Mouse (Mus musculus): ENCODE results near the gene Kirrel. TPM values are rescaled to one million over a fixed set of nuclear protein-coding genes. Genes with fewer than 3 reads are reported as not detected.

Gene Kirrel
- polyA plus RNA-seq, 1 experiment from 2014 or later = 4.9 TPM

- Histone ChIP-seq H3K4me2 (ENCODE audit: low read depth, low read length) (peak overlapping the region; percentile 71), H3K27me3 (ENCODE audit: control insufficient read depth, insufficient read depth, low read length) (no peaks in the 10 kb centered on the region), H3K4me3 (ENCODE audit: low read depth, low read length) (peak overlapping the region; percentile 57), H3K9me3 (ENCODE audit: control insufficient read depth, low read length) (no peaks in the 10 kb centered on the region), H3K27ac (ENCODE audit: low read depth, low read length) (peak overlapping the region; percentile 75), H3K36me3 (ENCODE audit: control insufficient read depth, insufficient read depth, low read length) (no peaks in the 10 kb centered on the region), H3K9ac (replicated peaks; ENCODE audit: low read depth, low read length) (peak overlapping the region; percentile 53), H3K4me1 (ENCODE audit: control insufficient read depth, insufficient read depth, low read length) (peaks cover 47% of the 10 kb centered on the region)
- 23% methylated on average over 13 of the region's 13 CpGs for WGBS
- ATAC-seq (ENCODE audit: low read depth) = no peak
Measured at GRCm38 (mm10) chr3:87171201-87172100, 3.1 kb downstream of the Kirrel start.

GRCm38 (mm10) chr3:87169402-87170015 lies 5.0 kb downstream of the Kirrel start:
- Histone ChIP-seq H3K4me2 (ENCODE audit: low read depth, low read length) (peak overlapping the region; percentile 36), H3K27ac (ENCODE audit: low read depth, low read length) (no peak overlapping the region), H3K9me3 (ENCODE audit: control insufficient read depth, low read length) (no peaks in the 10 kb centered on the region), H3K4me1 (ENCODE audit: control insufficient read depth, insufficient read depth, low read length) (peaks cover 61% of the 10 kb centered on the region), H3K9ac (replicated peaks; ENCODE audit: low read depth, low read length) (no peak overlapping the region), H3K27me3 (ENCODE audit: control insufficient read depth, insufficient read depth, low read length) (no peaks in the 10 kb centered on the region), H3K36me3 (ENCODE audit: control insufficient read depth, insufficient read depth, low read length) (no peaks in the 10 kb centered on the region), H3K4me3 (ENCODE audit: low read depth, low read length) (no peak overlapping the region)
- ATAC-seq (ENCODE audit: low read depth) = no peak
- WGBS = 56% methylated on average over 5 of the region's 5 CpGs

GRCm38 (mm10) chr3:87168756-87169155 lies 5.8 kb downstream of the Kirrel start:
- ATAC-seq (ENCODE audit: low read depth) = no peak
- H3K4me1 ChIP-seq (ENCODE audit: control insufficient read depth, insufficient read depth, low read length) = peaks cover 66% of the 10 kb centered on the region
- no peaks in the 10 kb centered on the region for H3K27me3 ChIP-seq (ENCODE audit: control insufficient read depth, insufficient read depth, low read length)
- H3K9ac ChIP-seq (replicated peaks; ENCODE audit: low read depth, low read length) = no peak overlapping the region; the same call in 1 of the 2 replicates
- WGBS = 69% methylated on average over 7 of the region's 7 CpGs
- no peaks in the 10 kb centered on the region for H3K9me3 ChIP-seq (ENCODE audit: control insufficient read depth, low read length)
- no peak overlapping the region for H3K27ac ChIP-seq (ENCODE audit: low read depth, low read length)
- no peak overlapping the region for H3K4me3 ChIP-seq (ENCODE audit: low read depth, low read length)
- no peaks in the 10 kb centered on the region for H3K36me3 ChIP-seq (ENCODE audit: control insufficient read depth, insufficient read depth, low read length)
- peak overlapping the region; percentile 11; the same call in 1 of the 2 replicates for H3K4me2 ChIP-seq (ENCODE audit: low read depth, low read length)

DNA sequence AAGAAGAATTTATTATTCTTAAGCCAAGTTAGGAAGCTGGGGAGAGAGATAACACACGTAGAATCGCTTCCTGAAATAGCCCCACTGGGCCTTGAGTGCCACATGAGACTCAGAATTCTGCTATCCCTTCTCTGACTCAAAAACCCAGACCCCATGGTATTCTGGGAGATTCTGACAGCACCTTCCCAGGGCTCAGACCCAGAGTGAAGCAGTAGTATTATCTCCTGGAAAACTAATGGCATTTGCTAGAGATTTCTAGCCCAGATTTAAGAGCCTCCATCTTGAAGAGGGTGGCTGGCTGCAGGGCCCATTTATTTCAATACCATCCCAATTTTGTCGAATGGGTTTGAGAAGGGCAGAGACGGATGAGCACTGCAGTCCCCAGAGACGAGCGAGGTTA lies 6.9 kb downstream of the Kirrel start:
- peaks cover 65% of the 10 kb centered on the region for H3K4me1 ChIP-seq (ENCODE audit: control insufficient read depth, insufficient read depth, low read length)
- no peaks in the 10 kb centered on the region for H3K27me3 ChIP-seq (ENCODE audit: control insufficient read depth, insufficient read depth, low read length)
- 51% methylated on average over 6 of the region's 6 CpGs for WGBS
- no peaks in the 10 kb centered on the region for H3K36me3 ChIP-seq (ENCODE audit: control insufficient read depth, insufficient read depth, low read length)
- no peak overlapping the region for H3K9ac ChIP-seq (replicated peaks; ENCODE audit: low read depth, low read length)
- H3K9me3 ChIP-seq (ENCODE audit: control insufficient read depth, low read length) = no peaks in the 10 kb centered on the region
- no peak overlapping the region for H3K4me3 ChIP-seq (ENCODE audit: low read depth, low read length)
- H3K27ac ChIP-seq (ENCODE audit: low read depth, low read length) = no peak overlapping the region
- no peak overlapping the region for H3K4me2 ChIP-seq (ENCODE audit: low read depth, low read length)
- no peak for ATAC-seq (ENCODE audit: low read depth)

- Histone ChIP-seq H3K9ac (replicated peaks; ENCODE audit: low read depth, low read length) (0 out of 2 replicates have a peak overlapping the region, but pooled peaks have one; percentile 4), H3K4me2 (ENCODE audit: low read depth, low read length) (peak overlapping the region; percentile 14; the same call in 1 of the 2 replicates), H3K27ac (ENCODE audit: low read depth, low read length) (peak overlapping the region; percentile 70), H3K9me3 (ENCODE audit: control insufficient read depth, low read length) (no peaks in the 10 kb centered on the region), H3K4me3 (ENCODE audit: low read depth, low read length) (no peak overlapping the region), H3K27me3 (ENCODE audit: control insufficient read depth, insufficient read depth, low read length) (no peaks in the 10 kb centered on the region), H3K36me3 (ENCODE audit: control insufficient read depth, insufficient read depth, low read length) (no peaks in the 10 kb centered on the region), H3K4me1 (ENCODE audit: control insufficient read depth, insufficient read depth, low read length) (peaks cover 64% of the 10 kb centered on the region)
- WGBS = 21% methylated on average over 8 of the region's 8 CpGs
- no peak for ATAC-seq (ENCODE audit: low read depth)
Measured at GRCm38 (mm10) chr3:87165291-87165881, 9.2 kb downstream of the Kirrel start.

- Histone ChIP-seq H3K9ac (replicated peaks; ENCODE audit: low read depth, low read length) (no peak overlapping the region), H3K4me2 (ENCODE audit: low read depth, low read length) (peak overlapping the region; percentile 14; the same call in 1 of the 2 replicates), H3K4me3 (ENCODE audit: low read depth, low read length) (no peak overlapping the region), H3K27ac (ENCODE audit: low read depth, low read length) (peak overlapping the region; percentile 70; the same call in 1 of the 2 replicates), H3K4me1 (ENCODE audit: control insufficient read depth, insufficient read depth, low read length) (peaks cover 62% of the 10 kb centered on the region), H3K9me3 (ENCODE audit: control insufficient read depth, low read length) (no peaks in the 10 kb centered on the region), H3K36me3 (ENCODE audit: control insufficient read depth, insufficient read depth, low read length) (no peaks in the 10 kb centered on the region), H3K27me3 (ENCODE audit: control insufficient read depth, insufficient read depth, low read length) (no peaks in the 10 kb centered on the region)
- 86% methylated on average over 6 of the region's 6 CpGs for WGBS
- no peak for ATAC-seq (ENCODE audit: low read depth)
Measured at GRCm38 (mm10) chr3:87164099-87164815, 10.3 kb downstream of the Kirrel start.

DNA sequence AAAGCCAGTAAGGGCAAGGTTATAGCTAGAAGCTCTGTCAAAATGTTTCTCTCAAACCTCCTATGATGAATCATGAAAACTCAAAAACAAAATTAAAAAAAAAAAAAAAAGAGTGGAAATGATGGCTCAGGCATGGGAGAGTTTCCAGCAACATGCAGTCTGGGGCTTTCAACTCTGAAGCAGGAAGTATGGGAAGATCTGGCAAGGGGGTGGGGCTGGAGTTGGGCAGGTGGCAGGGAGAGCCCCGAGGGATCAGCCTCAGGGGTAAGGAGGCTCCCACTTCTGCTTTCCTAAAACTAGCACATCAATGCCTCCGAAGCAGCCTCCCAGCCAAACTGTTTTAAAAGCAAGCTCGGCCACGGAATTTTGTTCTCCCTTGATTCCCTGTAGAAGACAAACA lies 11.4 kb downstream of the Kirrel start:
- H3K4me2 ChIP-seq (ENCODE audit: low read depth, low read length) = no peak overlapping the region
- H3K36me3 ChIP-seq (ENCODE audit: control insufficient read depth, insufficient read depth, low read length) = no peaks in the 10 kb centered on the region
- H3K27ac ChIP-seq (ENCODE audit: low read depth, low read length) = no peak overlapping the region
- H3K27me3 ChIP-seq (ENCODE audit: control insufficient read depth, insufficient read depth, low read length) = no peaks in the 10 kb centered on the region
- H3K9ac ChIP-seq (replicated peaks; ENCODE audit: low read depth, low read length) = no peak overlapping the region
- H3K4me1 ChIP-seq (ENCODE audit: control insufficient read depth, insufficient read depth, low read length) = peaks cover 66% of the 10 kb centered on the region
- H3K9me3 ChIP-seq (ENCODE audit: control insufficient read depth, low read length) = no peaks in the 10 kb centered on the region
- 48% methylated on average over 4 of the region's 4 CpGs for WGBS
- no peak overlapping the region for H3K4me3 ChIP-seq (ENCODE audit: low read depth, low read length)
- ATAC-seq (ENCODE audit: low read depth) = no peak

- H3K4me1 ChIP-seq (ENCODE audit: control insufficient read depth, insufficient read depth, low read length) = peaks cover 67% of the 10 kb centered on the region
- no peaks in the 10 kb centered on the region for H3K36me3 ChIP-seq (ENCODE audit: control insufficient read depth, insufficient read depth, low read length)
- H3K27ac ChIP-seq (ENCODE audit: low read depth, low read length) = no peak overlapping the region
- no peak overlapping the region for H3K9ac ChIP-seq (replicated peaks; ENCODE audit: low read depth, low read length)
- no peaks in the 10 kb centered on the region for H3K27me3 ChIP-seq (ENCODE audit: control insufficient read depth, insufficient read depth, low read length)
- whole genome bisulfite sequencing = 84% methylated on average over 5 of the region's 5 CpGs
- no peak overlapping the region for H3K4me3 ChIP-seq (ENCODE audit: low read depth, low read length)
- no peaks in the 10 kb centered on the region for H3K9me3 ChIP-seq (ENCODE audit: control insufficient read depth, low read length)
- ATAC-seq (ENCODE audit: low read depth) = no peak
- H3K4me2 ChIP-seq (ENCODE audit: low read depth, low read length) = no peak overlapping the region
Measured at GRCm38 (mm10) chr3:87162380-87162779, 12.2 kb downstream of the Kirrel start.

Data from neural tube, embryonic 14.5 days (tissue).